Mouse (Mus musculus): Measurements from ENCODE around the gene Slc15a4. TPM values are rescaled to one million over a fixed set of nuclear protein-coding genes. Genes with fewer than 3 reads are reported as not detected.
A peak's percentile ranks its signal among the peaks of the same experiment; 100 is the strongest.

Gene Slc15a4
- total and polyA plus RNA-seq, 3 experiments, result 10.6 to 13.6 (median 13.1) TPM

DNA sequence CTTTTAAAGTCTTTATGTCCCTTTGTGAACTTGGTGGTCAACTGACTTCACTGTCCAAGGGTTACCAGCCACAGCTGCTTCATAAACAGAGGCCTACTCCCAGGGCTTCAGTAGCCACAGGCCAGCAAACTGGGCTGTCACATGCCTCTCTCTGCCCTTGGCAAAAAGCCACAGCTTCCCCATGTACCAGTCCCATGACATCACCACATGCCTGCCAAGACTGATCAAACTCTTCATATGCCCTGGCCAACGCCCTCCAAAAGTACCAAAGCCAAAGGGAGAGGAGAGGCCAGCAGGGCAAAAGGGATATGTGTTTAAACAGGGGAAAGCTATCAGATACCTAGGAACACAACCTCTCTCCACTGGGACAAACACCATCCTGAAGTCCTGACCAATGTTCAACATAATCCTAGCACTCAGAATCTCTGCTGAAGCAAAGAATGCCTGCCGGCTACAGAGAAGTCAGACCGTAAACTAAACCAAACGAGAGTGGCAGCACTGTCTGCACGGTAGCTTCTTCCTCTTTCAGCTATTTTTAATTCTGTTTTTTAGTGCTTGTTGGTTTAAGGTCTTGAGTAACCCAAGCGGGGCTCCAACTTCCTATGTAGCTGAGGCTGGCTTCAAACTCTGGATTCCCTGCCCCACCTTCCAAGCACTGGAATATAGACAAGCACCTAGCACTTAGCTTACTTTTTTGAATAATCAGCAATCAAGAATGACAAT, 21.7 kb downstream of the Slc15a4 start:
- 37% methylated on average over 6 of the region's 6 CpGs for WGBS
- peak; percentile 68 to 85 for DNase-seq
- intact Hi-C loops (cut with DNase I), result no loop called here
- no peaks in the 10 kb centered on the region for H3K27me3 ChIP-seq (ENCODE audit: control insufficient read depth, insufficient read depth, low read length)
- TF ChIP-seq POLR2A (IDR thresholded peaks at IDR 0.05; ENCODE audit: insufficient read depth, low read depth, low read length), result no peak
- TF ChIP-seq EP300 (IDR thresholded peaks at IDR 0.05; ENCODE audit: insufficient read depth, low read depth, low read length), result 0 out of 2 replicates have a peak, but pooled peaks have one; percentile 41
- no peak overlapping the region for H3K4me3 ChIP-seq
- peaks cover 37% of the 10 kb centered on the region for H3K4me1 ChIP-seq (ENCODE audit: control insufficient read depth, insufficient read depth, low read length)
- no peak overlapping the region for H3K9ac ChIP-seq (ENCODE audit: low read depth, low read length)
- peaks cover 10% of the 10 kb centered on the region for H3K79me2 ChIP-seq (replicated peaks; ENCODE audit: control insufficient read depth, insufficient read depth, low read length)
- peak overlapping the region; percentile 69 for H3K27ac ChIP-seq
- peaks cover 30% of the 10 kb centered on the region for H3K36me3 ChIP-seq (ENCODE audit: control insufficient read depth, insufficient read depth, low read length)

DNA sequence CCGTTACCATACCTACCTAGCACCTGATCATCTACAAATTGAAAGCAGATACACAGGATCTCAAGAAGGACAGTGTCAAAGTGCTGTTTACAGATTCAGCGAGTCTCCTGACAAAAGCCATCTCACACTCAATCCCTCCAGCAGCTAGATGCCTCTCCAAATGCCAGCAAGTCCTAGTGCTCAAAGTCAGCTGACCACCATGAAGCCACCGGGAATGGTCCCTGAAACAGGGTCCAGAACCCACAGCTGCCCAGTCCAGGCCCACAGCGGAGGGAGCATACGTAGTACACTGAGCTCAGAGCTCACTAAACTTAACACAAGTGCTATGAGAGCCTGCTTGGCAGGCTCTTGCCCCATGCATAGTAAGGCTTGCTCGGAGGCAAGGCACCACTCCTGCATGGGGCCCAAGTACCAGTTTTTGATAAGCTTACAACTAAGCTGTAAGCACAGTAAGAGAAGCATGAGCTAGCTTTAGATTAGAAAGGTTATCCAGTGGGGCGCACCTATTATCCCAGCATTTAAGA, 23.4 kb downstream of the Slc15a4 start:
- 61% methylated on average over 7 of the region's 7 CpGs for WGBS
- peaks cover 31% of the 10 kb centered on the region for H3K4me1 ChIP-seq (ENCODE audit: control insufficient read depth, insufficient read depth, low read length)

GRCm38 (mm10) chr5:127607507-127607906, 25.2 kb downstream of the Slc15a4 start:
- 65% methylated on average over 2 of the region's 2 CpGs for WGBS
- Histone ChIP-seq H3K9ac (ENCODE audit: low read depth, low read length) (no peak overlapping the region), H3K36me3 (ENCODE audit: control insufficient read depth, insufficient read depth, low read length) (peaks cover 30% of the 10 kb centered on the region), H3K4me3 (no peak overlapping the region), H3K79me2 (replicated peaks; ENCODE audit: control insufficient read depth, insufficient read depth, low read length) (peaks cover 8% of the 10 kb centered on the region), H3K27ac (no peak overlapping the region), H3K4me1 (ENCODE audit: control insufficient read depth, insufficient read depth, low read length) (peaks cover 26% of the 10 kb centered on the region), H3K27me3 (ENCODE audit: control insufficient read depth, insufficient read depth, low read length) (no peaks in the 10 kb centered on the region)
- no peak for DNase-seq
- no peak for TF ChIP-seq EP300 (IDR thresholded peaks at IDR 0.05; ENCODE audit: insufficient read depth, low read depth, low read length)
- no peak for TF ChIP-seq POLR2A (IDR thresholded peaks at IDR 0.05; ENCODE audit: insufficient read depth, low read depth, low read length)
- TF ChIP-seq CTCF (IDR thresholded peaks at IDR 0.05), result no peak
- intact Hi-C loops (cut with DNase I), result no loop called here

More for the DNA sequence above, 23.4 kb downstream of the Slc15a4 start:
- peaks cover 30% of the 10 kb centered on the region for H3K36me3 ChIP-seq (ENCODE audit: control insufficient read depth, insufficient read depth, low read length)
- no peak overlapping the region for H3K9ac ChIP-seq (ENCODE audit: low read depth, low read length)
- H3K27me3 ChIP-seq (ENCODE audit: control insufficient read depth, insufficient read depth, low read length), result no peaks in the 10 kb centered on the region
- H3K4me3 ChIP-seq, result no peak overlapping the region
- H3K79me2 ChIP-seq (replicated peaks; ENCODE audit: control insufficient read depth, insufficient read depth, low read length), result peaks cover 8% of the 10 kb centered on the region
- TF ChIP-seq POLR2A (IDR thresholded peaks at IDR 0.05; ENCODE audit: insufficient read depth, low read depth, low read length) (no peak), EP300 (IDR thresholded peaks at IDR 0.05; ENCODE audit: insufficient read depth, low read depth, low read length) (no peak), CTCF (IDR thresholded peaks at IDR 0.05) (no peak)
- H3K27ac ChIP-seq, result peak overlapping the region; percentile 69; the same call in 1 of the 2 replicates
- intact Hi-C loops (cut with DNase I), result no loop called here
- peak in 1 of 2 experiments; percentile 35 for DNase-seq

DNA sequence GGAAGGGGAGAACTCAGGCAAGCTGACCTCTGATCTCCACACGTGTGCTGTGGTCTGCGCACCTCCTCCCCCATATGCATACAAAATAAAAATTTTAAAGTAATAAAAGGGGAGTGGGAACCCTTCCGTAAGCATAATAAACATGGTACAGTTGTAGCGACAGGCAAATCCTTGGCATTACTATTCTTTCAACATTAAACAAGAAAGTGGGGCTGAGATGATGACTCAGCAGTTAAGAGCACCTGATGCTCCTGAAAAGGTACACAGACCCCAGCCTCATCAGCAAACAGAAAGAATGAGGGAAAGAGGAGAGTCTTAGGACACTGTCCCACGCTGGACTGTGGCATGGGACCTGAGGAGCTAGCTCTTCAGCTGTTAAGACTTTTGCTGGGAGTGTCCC, 29.7 kb downstream of the Slc15a4 start:
- TF ChIP-seq POLR2A (IDR thresholded peaks at IDR 0.05; ENCODE audit: insufficient read depth, low read depth, low read length), result no peak
- TF ChIP-seq EP300 (IDR thresholded peaks at IDR 0.05; ENCODE audit: insufficient read depth, low read depth, low read length), result no peak
- TF ChIP-seq CTCF (IDR thresholded peaks at IDR 0.05), result no peak
- no peaks in the 10 kb centered on the region; the same call in 1 of the 2 replicates for H3K79me2 ChIP-seq (replicated peaks; ENCODE audit: control insufficient read depth, insufficient read depth, low read length)
- H3K9ac ChIP-seq (ENCODE audit: low read depth, low read length), result no peak overlapping the region
- WGBS, result 96% methylated on average over 5 of the region's 5 CpGs
- no peaks in the 10 kb centered on the region for H3K27me3 ChIP-seq (ENCODE audit: control insufficient read depth, insufficient read depth, low read length)
- no peak overlapping the region for H3K4me3 ChIP-seq
- no peak for DNase-seq
- H3K4me1 ChIP-seq (ENCODE audit: control insufficient read depth, insufficient read depth, low read length), result peaks cover 3% of the 10 kb centered on the region
- intact Hi-C loops (cut with DNase I), result no loop called here
- H3K27ac ChIP-seq, result no peak overlapping the region
- peaks cover 7% of the 10 kb centered on the region for H3K36me3 ChIP-seq (ENCODE audit: control insufficient read depth, insufficient read depth, low read length)

GRCm38 (mm10) chr5:127596862-127597261, 35.8 kb downstream of the Slc15a4 start:
- H3K36me3 ChIP-seq (ENCODE audit: control insufficient read depth, insufficient read depth, low read length), result no peaks in the 10 kb centered on the region
- no peak for DNase-seq
- no peak overlapping the region for H3K27ac ChIP-seq
- H3K79me2 ChIP-seq (replicated peaks; ENCODE audit: control insufficient read depth, insufficient read depth, low read length), result no peaks in the 10 kb centered on the region
- no peak overlapping the region for H3K4me3 ChIP-seq
- intact Hi-C loops (cut with DNase I), result no loop called here
- no peak for TF ChIP-seq CTCF (IDR thresholded peaks at IDR 0.05)
- TF ChIP-seq EP300 (IDR thresholded peaks at IDR 0.05; ENCODE audit: insufficient read depth, low read depth, low read length), result no peak
- no peak for TF ChIP-seq POLR2A (IDR thresholded peaks at IDR 0.05; ENCODE audit: insufficient read depth, low read depth, low read length)
- no peaks in the 10 kb centered on the region for H3K27me3 ChIP-seq (ENCODE audit: control insufficient read depth, insufficient read depth, low read length)
- WGBS, result 72% methylated on average over 7 of the region's 7 CpGs
- H3K4me1 ChIP-seq (ENCODE audit: control insufficient read depth, insufficient read depth, low read length), result no peaks in the 10 kb centered on the region
- no peak overlapping the region for H3K9ac ChIP-seq (ENCODE audit: low read depth, low read length)

DNA sequence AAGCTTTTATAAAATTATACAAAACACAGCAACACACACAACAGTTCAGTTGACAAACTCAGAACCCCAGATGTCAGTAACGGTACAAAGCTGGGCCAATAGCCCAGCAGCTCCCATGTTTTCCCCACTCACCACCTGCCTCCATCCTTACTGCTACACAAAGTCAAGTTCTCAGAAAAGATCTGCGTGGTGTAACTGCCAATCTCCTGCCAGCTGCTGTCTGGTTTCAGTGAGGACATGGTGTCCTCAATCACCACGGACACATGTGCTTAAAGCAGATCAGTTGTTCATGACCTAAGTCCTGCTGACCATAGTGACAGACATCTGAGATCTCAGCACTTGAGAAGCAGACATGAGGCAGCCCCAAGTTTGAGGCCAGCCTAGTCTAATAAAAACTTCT, 37.0 kb downstream of the Slc15a4 start:
- H3K4me1 ChIP-seq (ENCODE audit: control insufficient read depth, insufficient read depth, low read length), result no peaks in the 10 kb centered on the region
- H3K9ac ChIP-seq (ENCODE audit: low read depth, low read length), result no peak overlapping the region
- no peaks in the 10 kb centered on the region for H3K36me3 ChIP-seq (ENCODE audit: control insufficient read depth, insufficient read depth, low read length)
- H3K27me3 ChIP-seq (ENCODE audit: control insufficient read depth, insufficient read depth, low read length), result no peaks in the 10 kb centered on the region
- intact Hi-C loops (cut with DNase I), result no loop called here
- no peaks in the 10 kb centered on the region for H3K79me2 ChIP-seq (replicated peaks; ENCODE audit: control insufficient read depth, insufficient read depth, low read length)
- WGBS, result 70% methylated on average over 3 of the region's 3 CpGs
- TF ChIP-seq CTCF (IDR thresholded peaks at IDR 0.05) (no peak), POLR2A (IDR thresholded peaks at IDR 0.05; ENCODE audit: insufficient read depth, low read depth, low read length) (no peak), EP300 (IDR thresholded peaks at IDR 0.05; ENCODE audit: insufficient read depth, low read depth, low read length) (no peak)
- no peak overlapping the region for H3K27ac ChIP-seq
- no peak overlapping the region for H3K4me3 ChIP-seq
- DNase-seq, result no peak
